In genomic region chr10:69212542-69213440, GRCm38 (mm10) we compare ENCODE assay signal across 8 mouse cellular contexts. TPM values are rescaled to one million over a fixed set of nuclear protein-coding genes. Genes with fewer than 3 reads are reported as not detected.
DNase-seq lines count a peak whose midpoint lies in the region; ATAC-seq lines count a peak whose summit lies in the region.

Gene A930033H14Rik (minus strand): TSS chr10:69213098.

- WGBS in hindbrain, embryonic 13.5 days = under 1% methylated on average over 65 of the region's 84 CpGs

- H3K27ac ChIP-seq in hindbrain, embryonic 13.5 days = peak within 1 kb of the TSS; percentile 99

- peak within 1 kb of the TSS; percentile 96 for H3K9ac ChIP-seq in hindbrain, embryonic 13.5 days

- H3K4me2 ChIP-seq in hindbrain, embryonic 13.5 days = peak within 1 kb of the TSS; percentile 82

- peak; percentile 93 for ATAC-seq in hindbrain, embryonic 13.5 days (ENCODE audit: low FRiP score)

- no peaks in the 10 kb centered on the region for H3K9me3 ChIP-seq in hindbrain, embryonic 13.5 days

- peak within 1 kb of the TSS; percentile 75 for H3K4me3 ChIP-seq in hindbrain, embryonic 13.5 days

- H3K36me3 ChIP-seq in hindbrain, embryonic 13.5 days = peaks cover 13% of the 10 kb centered on the region

- DNase-seq in MN1 (ENCODE audit: low spot score) = peak; percentile 53
- peak; percentile 83 to 88 for DNase-seq in cerebellum, postnatal 10 days
- peak; percentile 44 to 58 for DNase-seq in frontal cortex, postnatal 25 days (ENCODE audit: low spot score in 2 of 2)
- peak; percentile 42 to 61 for DNase-seq in layer of hippocampus, postnatal 25 days (ENCODE audit: extremely low spot score in 1 of 2, low spot score in 1 of 2)
- peak; percentile 79 for DNase-seq in lung, postnatal 14 days
- DNase-seq in ovary, postnatal 14 days (ENCODE audit: low spot score) = peak; percentile 75
- DNase-seq in thymus, postnatal 0 days (ENCODE audit: low spot score) = peak; percentile 46

- no peaks in the 10 kb centered on the region for H3K27me3 ChIP-seq in hindbrain, embryonic 13.5 days

- peaks cover 20% of the 10 kb centered on the region for H3K4me1 ChIP-seq in hindbrain, embryonic 13.5 days (replicated peaks)

RNA-seq across cellular contexts. Expression of gene A930033H14Rik, which starts in this region (rescaled TPM):
- 1.4 TPM in 2 replicates for polyA plus RNA-seq in hindbrain, embryonic 13.5 days (2015; fragmentation: Nextera tagmentation; extraction: Ambion mirVana)
- 1 to 10 TPM; 2.2 to 4.1 TPM for total RNA-seq in layer of hippocampus, postnatal 25 days (2021)
- polyA plus RNA-seq in thymus, postnatal 0 days (2015; fragmentation: Nextera tagmentation; extraction: Ambion mirVana) = 0.36 TPM in 2 replicates

Comparison
In these comparisons a context has a peak if more than half of its experiments do, and no peak if none do; other contexts are left out.
1. Peak in every context shown above with its lines: DNase-seq, ATAC-seq, H3K4me3 ChIP-seq and H3K27ac ChIP-seq.
2. Peak in DNase-seq in thymus, postnatal 0 days; RNA of the gene not detected or under 1 TPM.